31 mouse cellular contexts compared by ENCODE assay signal in the genomic region with DNA sequence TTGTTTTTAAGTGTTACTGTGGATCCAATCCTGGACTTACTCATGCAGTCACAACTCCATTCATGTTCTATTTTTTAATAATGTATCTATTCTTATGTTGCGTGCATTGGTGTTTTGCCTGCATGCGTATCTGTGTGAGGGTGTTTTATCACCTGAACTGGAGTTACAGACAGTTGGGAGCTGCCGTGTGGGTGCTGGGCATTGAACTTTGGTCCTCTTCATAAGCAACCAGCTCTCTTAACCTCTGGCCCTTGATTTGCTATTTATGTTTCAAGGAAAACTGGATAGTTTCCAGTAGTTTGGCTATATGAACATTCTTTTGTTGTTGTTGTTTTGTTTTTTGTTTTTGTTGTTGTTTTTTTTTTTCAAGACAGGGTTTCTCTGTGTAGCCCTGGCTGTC.
"Had no signal": no experiment of that assay in that cellular context is flagged by ENCODE, and none has a peak within 500 bp of the region (broad histone marks: within the 10 kb centered on the region; RNA-seq: fewer than 3 reads in every experiment).

No protein-coding gene starts in this region.

- ATAC-seq: liver, embryonic 12.5 days; lung, postnatal 0 days; midbrain, embryonic 13.5 days; midbrain, embryonic 15.5 days; midbrain, embryonic 16.5 days had no signal

- H3K27me3 ChIP-seq: limb, embryonic 12.5 days; limb, embryonic 13.5 days; limb, embryonic 15.5 days; liver, embryonic 12.5 days; liver, embryonic 13.5 days; liver, embryonic 15.5 days; lung, embryonic 15.5 days; megakaryocyte, embryonic 14.5 days; midbrain, embryonic 12.5 days; midbrain, embryonic 13.5 days; midbrain, embryonic 15.5 days had no signal

- H3K9me3 ChIP-seq: limb, embryonic 10.5 days; limb, embryonic 12.5 days; limb, embryonic 13.5 days; limb, embryonic 15.5 days; liver, embryonic 12.5 days; liver, embryonic 13.5 days; liver, embryonic 15.5 days; lung, embryonic 15.5 days; megakaryocyte, embryonic 14.5 days; midbrain, embryonic 10.5 days; midbrain, embryonic 12.5 days; midbrain, embryonic 13.5 days; midbrain, embryonic 15.5 days had no signal

- DNase-seq: left cerebral cortex, postnatal 4 days; liver; liver, embryonic 13.5 days; lung, adult 18-20 months; lung, adult 2 months; lung, embryonic 14.5 days; lung, postnatal 10 days; lung, postnatal 14 days; lung, postnatal 36 days; lung, postnatal 4 days; midbrain, embryonic 14.5 days had no signal

- H3K4me3 ChIP-seq: left cerebral cortex, adult 2 months; limb, embryonic 10.5 days; limb, embryonic 12.5 days; limb, embryonic 13.5 days; limb, embryonic 15.5 days; liver, embryonic 12.5 days; liver, embryonic 13.5 days; liver, embryonic 15.5 days; lung, embryonic 15.5 days; midbrain, embryonic 10.5 days; midbrain, embryonic 12.5 days; midbrain, embryonic 13.5 days; midbrain, embryonic 15.5 days; myocyte had no signal

- H3K27ac ChIP-seq: left cerebral cortex, adult 2 months; limb, embryonic 10.5 days; limb, embryonic 12.5 days; limb, embryonic 13.5 days; limb, embryonic 15.5 days; liver, embryonic 12.5 days; liver, embryonic 13.5 days; liver, embryonic 14.5 days; liver, embryonic 15.5 days; lung, embryonic 15.5 days; macrophage; midbrain, embryonic 10.5 days; midbrain, embryonic 12.5 days; midbrain, embryonic 13.5 days; midbrain, embryonic 15.5 days had no signal

- H3K9ac ChIP-seq: limb, embryonic 12.5 days; limb, embryonic 13.5 days; limb, embryonic 15.5 days; liver, embryonic 12.5 days; liver, embryonic 13.5 days; liver, embryonic 14.5 days; liver, embryonic 15.5 days; lung, embryonic 14.5 days; lung, embryonic 15.5 days; midbrain, embryonic 12.5 days; midbrain, embryonic 13.5 days; midbrain, embryonic 15.5 days had no signal

- H3K4me2 ChIP-seq: limb, embryonic 12.5 days; limb, embryonic 13.5 days; limb, embryonic 15.5 days; liver, embryonic 11.5 days; liver, embryonic 12.5 days; liver, embryonic 13.5 days; liver, embryonic 15.5 days; lung, embryonic 14.5 days; lung, embryonic 15.5 days; midbrain, embryonic 11.5 days; midbrain, embryonic 12.5 days; midbrain, embryonic 13.5 days; midbrain, embryonic 15.5 days had no signal

- H3K36me3 ChIP-seq: limb, embryonic 10.5 days; limb, embryonic 12.5 days; limb, embryonic 13.5 days; limb, embryonic 15.5 days; liver, embryonic 12.5 days; liver, embryonic 13.5 days; liver, embryonic 15.5 days; lung, embryonic 15.5 days; midbrain, embryonic 10.5 days; midbrain, embryonic 12.5 days; midbrain, embryonic 13.5 days; midbrain, embryonic 15.5 days had no signal
